Mouse (Mus musculus) cortical plate, adult 2 months (tissue): ENCODE measurements around the gene Srek1.

Experiments
- CTCF ChIP-seq: fragments of 200-500 bp; IDR thresholded peaks from 2 replicates; pipeline ENCODE4 v1.5.1; 2011; ENCODE audit warnings: mild to moderate bottlenecking, control low read depth, low read length; ENCODE audit not compliant: insufficient read depth; ENCODE audit errors: extremely low read depth
- POLR2A ChIP-seq: fragments of 200-500 bp; IDR thresholded peaks from 2 replicates; pipeline ENCODE4 v1.6.1; 2011; ENCODE audit warnings: mild to moderate bottlenecking, low read length, control low read depth; ENCODE audit not compliant: insufficient read depth; ENCODE audit errors: extremely low read depth

GRCm38 (mm10) chr13:103726872-103727271, 47.5 kb downstream of the Srek1 start:
- TF ChIP-seq CTCF (no peak), POLR2A (no peak)
